Mouse (Mus musculus) testis, adult 2 months (tissue): ENCODE measurements around the gene Setd2.

Source experiments
- CTCF ChIP-seq: fragments of 200-500 bp; IDR thresholded peaks from 2 replicates; pipeline ENCODE4 v1.5.1; 2012; ENCODE audit warnings: low read depth, mild to moderate bottlenecking, inconsistent platforms, low read length, moderate library complexity; ENCODE audit not compliant: control insufficient read depth, insufficient read depth, insufficient replicate concordance
- POLR2A ChIP-seq: fragments of 200-500 bp; IDR thresholded peaks from 2 replicates; pipeline ENCODE4 v1.6.1; 2012; ENCODE audit warnings: low read depth, mild to moderate bottlenecking, inconsistent platforms, low read length, moderate library complexity; ENCODE audit not compliant: control insufficient read depth

GRCm38 (mm10) chr9:110622621-110623219 lies 90.3 kb downstream of the Setd2 start:
- TF ChIP-seq CTCF (no peak), POLR2A (no peak)
